Mouse (Mus musculus) heart, postnatal 0 days (tissue): ENCODE results near the gene Kcnn3. TPM values are rescaled to one million over a fixed set of nuclear protein-coding genes. Genes with fewer than 3 reads are reported as not detected.

Experiments used
- ATAC-seq: fragments of 200-750 bp; cut with Nextera tagmentation; 2 replicates; pipeline ENCODE4 v1.8.0; 2017; ENCODE audit warnings: low read depth, moderate number of reproducible peaks, moderate library complexity; ENCODE audit not compliant: insufficient read depth
- DNase-seq: peaks from one replicate; pipeline ENCODE4 v3.0.0-alpha.2; 2016; ENCODE audit warnings: low spot score
- H3K27ac ChIP-seq: fragments of 300-500 bp; sonication (generic); 2 replicates; pipeline ENCODE4 v1.5.1; 2014; ENCODE audit warnings: low read depth, mild to moderate bottlenecking
- H3K27me3 ChIP-seq: fragments of 300-500 bp; sonication (generic); 2 replicates; pipeline ENCODE4 v1.6.1; 2014; ENCODE audit warnings: low read length, mixed read lengths; ENCODE audit not compliant: control insufficient read depth, insufficient read depth
- H3K36me3 ChIP-seq: fragments of 300-500 bp; sonication (generic); replicated peaks from 2 replicates; pipeline ENCODE4 v1.6.1; 2014; ENCODE audit warnings: low read length, mixed read lengths; ENCODE audit not compliant: control insufficient read depth, insufficient read depth
- H3K4me1 ChIP-seq: fragments of 300-500 bp; sonication (generic); 2 replicates; pipeline ENCODE4 v1.6.1; 2014; ENCODE audit warnings: antibody characterized with exemption; ENCODE audit not compliant: control insufficient read depth, insufficient read depth
- H3K4me2 ChIP-seq: fragments of 300-500 bp; sonication (generic); 2 replicates; pipeline ENCODE4 v1.6.1; 2014; ENCODE audit warnings: low read depth, mild to moderate bottlenecking, low read length, moderate library complexity
- H3K4me3 ChIP-seq: fragments of 300-500 bp; sonication (generic); 2 replicates; pipeline ENCODE4 v1.5.1; 2014; ENCODE audit warnings: low read depth, low read length
- H3K9ac ChIP-seq: fragments of 300-500 bp; sonication (generic); replicated peaks from 2 replicates; pipeline ENCODE4 v1.6.1; 2014; ENCODE audit warnings: low read depth, low read length, mixed read lengths
- H3K9me3 ChIP-seq: fragments of 300-500 bp; sonication (generic); replicated peaks from 2 replicates; pipeline ENCODE4 v1.6.1; 2016; ENCODE audit warnings: low read length; ENCODE audit not compliant: control insufficient read depth
- CTCF ChIP-seq: IDR thresholded peaks from 2 replicates; pipeline ENCODE4 v1.5.1; 2016; ENCODE audit warnings: antibody characterized with exemption, control low read depth, low read depth
- EP300 ChIP-seq: IDR thresholded peaks from 2 replicates; pipeline ENCODE4 v1.6.1; 2016; ENCODE audit warnings: antibody characterized with exemption, low read depth
- WGBS: fragments of 180-500 bp; shearing (Covaris S2); extraction: QIAGEN DNeasy Blood & Tissue Kit; methylation state at CpG from one replicate; pipeline ENCODE4 v1.1.7; 2014; 5-methylcytosine and 5-hydroxymethylcytosine counted together
- polyA plus RNA-seq: library from polyadenylated mRNA; unstranded; fragments of >200 nt; fragmentation: Nextera tagmentation; extraction: Ambion mirVana; gene quantifications from 2 replicates; pipeline ENCODE4 v1.2.1, GENCODE M21; 2015
- total RNA-seq: library from RNA; depleted of rRNA; stranded (reverse); fragments of >200 nt; gene quantifications from 2 replicates; pipeline ENCODE4 v1.2.3, GENCODE M21; 2014; ENCODE audit warnings: low replicate concordance

The Kcnn3 gene
- total and polyA plus RNA-seq, 2 experiments from 2014 or later, result 1.5 to 4.7 TPM

DNA sequence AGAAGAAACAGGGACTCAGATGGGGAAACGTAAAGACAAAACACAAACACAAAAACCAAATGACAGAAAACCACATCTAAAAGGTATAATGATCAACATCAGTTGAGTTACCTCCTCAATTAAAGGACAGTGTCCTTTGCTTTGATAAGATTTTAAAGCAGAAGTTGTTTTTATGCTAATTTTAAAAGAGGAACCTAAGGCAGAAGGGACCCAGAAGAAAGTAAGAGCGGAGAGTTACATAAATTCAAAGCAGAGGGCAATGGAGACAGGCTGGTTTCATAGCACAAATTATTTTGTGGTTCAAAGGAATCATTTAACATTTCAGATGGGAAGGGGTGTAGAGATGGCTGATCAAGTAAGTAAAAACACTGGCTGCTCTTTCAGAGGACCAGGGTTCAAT, 97.4 kb downstream of the Kcnn3 start:
- Histone ChIP-seq H3K4me3 (no peak overlapping the region), H3K4me2 (no peak overlapping the region), H3K36me3 (no peaks in the 10 kb centered on the region), H3K9ac (no peak overlapping the region), H3K9me3 (no peaks in the 10 kb centered on the region; the same call in 1 of the 2 replicates), H3K4me1 (no peaks in the 10 kb centered on the region), H3K27me3 (no peaks in the 10 kb centered on the region), H3K27ac (no peak overlapping the region)
- TF ChIP-seq EP300 (no peak), CTCF (no peak)
- ATAC-seq, result no peak
- no peak for DNase-seq
- 91% methylated on average over 2 of the region's 2 CpGs for WGBS

DNA sequence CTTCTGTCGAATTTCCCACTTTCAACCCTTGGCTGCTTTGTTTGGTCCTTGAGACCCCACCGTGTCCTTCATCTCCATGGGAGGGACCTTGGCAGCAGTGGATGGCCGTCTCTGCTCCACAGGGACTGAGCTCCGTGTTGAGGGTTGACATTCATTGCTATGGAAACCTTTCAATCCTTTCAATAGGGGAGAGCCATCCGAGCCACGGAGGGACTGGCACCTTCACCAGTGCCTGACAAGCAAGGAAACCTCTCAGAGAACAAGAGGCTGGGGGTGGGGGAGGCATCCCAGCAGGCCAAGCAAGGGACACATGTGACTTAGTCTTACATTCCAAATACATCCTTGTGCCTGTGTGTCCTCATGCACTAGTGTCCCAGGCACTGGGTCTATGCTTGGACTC, 102.9 kb downstream of the Kcnn3 start:
- H3K9ac ChIP-seq, result no peak overlapping the region
- no peak for TF ChIP-seq EP300
- TF ChIP-seq CTCF, result no peak
- H3K36me3 ChIP-seq, result no peaks in the 10 kb centered on the region
- ATAC-seq (no peak), DNase-seq (no peak)
- H3K4me1 ChIP-seq, result no peaks in the 10 kb centered on the region
- no peaks in the 10 kb centered on the region for H3K27me3 ChIP-seq
- H3K9me3 ChIP-seq, result no peaks in the 10 kb centered on the region; the same call in 1 of the 2 replicates
- no peak overlapping the region for H3K27ac ChIP-seq
- no peak overlapping the region for H3K4me2 ChIP-seq
- no peak overlapping the region for H3K4me3 ChIP-seq
- 29% methylated on average over 6 of the region's 6 CpGs for WGBS

DNA sequence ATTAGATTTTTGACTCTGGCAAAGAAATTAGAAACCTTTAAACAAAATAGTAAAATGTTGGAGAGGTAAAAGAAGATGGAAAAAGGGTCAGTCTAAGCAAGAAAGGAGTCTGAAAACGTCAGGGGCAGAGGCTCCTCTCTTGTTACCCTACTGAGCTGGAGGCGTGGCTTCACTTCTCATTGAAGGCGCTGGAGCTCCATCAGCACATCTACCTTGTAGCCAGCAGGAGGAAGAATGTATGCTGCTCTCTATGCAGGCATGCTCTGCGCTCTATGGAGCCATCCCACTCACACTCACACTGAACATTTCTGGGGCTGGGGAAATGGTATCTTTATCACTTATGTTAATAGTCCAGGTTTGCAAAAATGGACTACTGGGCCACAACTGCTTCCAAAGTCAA, 103.6 kb downstream of the Kcnn3 start:
- Histone ChIP-seq H3K4me1 (no peaks in the 10 kb centered on the region), H3K27me3 (no peaks in the 10 kb centered on the region), H3K27ac (no peak overlapping the region), H3K4me3 (no peak overlapping the region), H3K9ac (no peak overlapping the region), H3K9me3 (no peaks in the 10 kb centered on the region; the same call in 1 of the 2 replicates), H3K36me3 (no peaks in the 10 kb centered on the region), H3K4me2 (no peak overlapping the region)
- WGBS, result 54% methylated on average over 4 of the region's 4 CpGs
- TF ChIP-seq CTCF (no peak), EP300 (no peak)
- DNase-seq, result no peak
- no peak for ATAC-seq

DNA sequence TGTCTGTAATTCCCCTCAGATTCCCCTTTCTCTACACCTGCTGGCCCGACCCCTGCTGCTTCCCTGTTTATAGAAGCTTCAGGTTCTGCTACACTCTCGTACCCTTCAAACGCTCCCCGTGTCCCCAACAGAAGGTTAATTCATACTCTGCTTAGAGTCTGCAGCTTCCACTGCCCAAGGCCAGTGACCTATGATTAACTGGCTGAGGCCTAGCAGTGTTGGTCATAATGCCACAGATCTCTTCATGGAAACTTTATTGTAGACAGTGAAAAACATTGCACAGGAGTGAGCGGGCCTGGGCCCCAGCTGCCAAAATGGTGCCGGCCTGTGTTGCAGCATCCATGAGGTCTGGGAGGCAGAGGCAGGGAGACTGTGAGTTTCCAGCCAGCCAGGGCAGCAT, 104.0 kb downstream of the Kcnn3 start:
- no peak for TF ChIP-seq EP300
- TF ChIP-seq CTCF, result no peak
- no peak overlapping the region for H3K4me3 ChIP-seq
- ATAC-seq, result no peak
- DNase-seq, result no peak
- no peak overlapping the region for H3K9ac ChIP-seq
- no peak overlapping the region for H3K27ac ChIP-seq
- H3K9me3 ChIP-seq, result no peaks in the 10 kb centered on the region; the same call in 1 of the 2 replicates
- H3K4me2 ChIP-seq, result no peak overlapping the region
- no peaks in the 10 kb centered on the region for H3K27me3 ChIP-seq
- H3K4me1 ChIP-seq, result no peaks in the 10 kb centered on the region
- 81% methylated on average over 6 of the region's 6 CpGs for WGBS
- no peaks in the 10 kb centered on the region for H3K36me3 ChIP-seq

DNA sequence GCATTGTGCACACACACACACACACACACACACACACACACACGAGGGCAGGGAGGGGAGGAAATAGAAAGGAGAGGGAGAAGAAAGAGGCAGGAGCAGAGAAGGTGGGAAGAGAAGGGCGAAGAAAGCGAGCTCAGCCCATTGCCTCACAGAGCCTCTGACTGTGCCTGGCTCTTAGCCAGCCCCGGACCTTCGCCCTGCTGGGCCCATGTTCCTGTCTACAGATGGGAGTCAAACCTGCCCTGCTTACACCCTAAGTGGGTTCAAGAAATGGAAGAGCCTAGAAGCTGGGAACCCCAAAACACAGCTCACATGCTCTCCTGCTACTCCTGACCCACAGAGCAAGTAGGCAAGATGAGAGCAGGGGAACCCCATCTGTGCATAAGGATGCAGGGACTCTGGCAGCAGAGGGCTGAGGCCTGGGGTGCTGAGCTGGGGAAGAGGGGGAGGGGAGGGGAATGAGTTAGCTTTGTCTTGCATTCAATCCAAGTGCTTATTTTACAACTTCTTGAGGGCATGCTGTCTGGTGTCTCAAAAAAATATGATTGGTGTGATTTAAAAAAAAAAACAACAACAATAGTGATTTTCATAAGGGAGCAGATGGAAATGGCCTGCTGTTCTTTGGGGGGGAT, 105.0 kb downstream of the Kcnn3 start:
- no peak overlapping the region for H3K27ac ChIP-seq
- no peaks in the 10 kb centered on the region; the same call in 1 of the 2 replicates for H3K9me3 ChIP-seq
- TF ChIP-seq CTCF (no peak), EP300 (no peak)
- DNase-seq (no peak), ATAC-seq (no peak)
- 65% methylated on average over 5 of the region's 5 CpGs for WGBS
- no peak overlapping the region for H3K4me3 ChIP-seq
- H3K27me3 ChIP-seq, result no peaks in the 10 kb centered on the region
- no peaks in the 10 kb centered on the region for H3K36me3 ChIP-seq
- H3K4me1 ChIP-seq, result no peaks in the 10 kb centered on the region
- no peak overlapping the region for H3K9ac ChIP-seq
- no peak overlapping the region for H3K4me2 ChIP-seq

DNA sequence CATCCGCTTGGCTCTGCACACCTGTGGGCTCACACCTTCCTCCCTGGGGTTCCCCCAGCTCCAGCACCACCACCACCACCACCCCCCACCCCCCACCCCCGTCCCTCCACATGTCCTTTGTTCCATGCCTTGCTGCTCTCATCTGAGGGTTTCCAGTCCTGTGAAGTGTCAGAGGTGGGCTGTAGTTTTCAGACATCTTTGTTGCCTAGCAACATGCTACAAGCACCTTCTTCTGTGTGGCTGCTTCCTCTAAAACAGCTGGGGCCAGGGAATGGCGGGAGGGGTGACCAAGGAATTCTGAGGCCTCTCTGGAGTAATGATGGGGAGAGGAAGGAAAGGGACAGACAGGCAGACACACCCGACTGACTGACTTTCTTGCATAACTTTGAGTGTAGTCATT, 106.6 kb downstream of the Kcnn3 start:
- no peaks in the 10 kb centered on the region for H3K4me1 ChIP-seq
- no peak overlapping the region for H3K27ac ChIP-seq
- no peak for ATAC-seq
- no peak overlapping the region for H3K4me3 ChIP-seq
- no peaks in the 10 kb centered on the region for H3K9me3 ChIP-seq
- TF ChIP-seq CTCF (no peak), EP300 (no peak)
- H3K36me3 ChIP-seq, result no peaks in the 10 kb centered on the region
- WGBS, result 55% methylated on average over 4 of the region's 4 CpGs
- no peak overlapping the region for H3K4me2 ChIP-seq
- no peak overlapping the region for H3K9ac ChIP-seq
- DNase-seq, result no peak
- H3K27me3 ChIP-seq, result no peaks in the 10 kb centered on the region
